Mouse (Mus musculus): Measurements from ENCODE around the gene 1700016D06Rik.

Gene 1700016D06Rik

GRCm38 (mm10) chr8:11709542-11709941 lies 8.7 kb upstream of the 1700016D06Rik start:
- TF ChIP-seq GATA4 (IDR thresholded peaks at IDR 0.05; ENCODE audit: insufficient replicate concordance, low read length): no peak

- no peak for TF ChIP-seq GATA4 (IDR thresholded peaks at IDR 0.05; ENCODE audit: insufficient replicate concordance, low read length)
Measured at GRCm38 (mm10) chr8:11708815-11709214, 8.0 kb upstream of the 1700016D06Rik start.

GRCm38 (mm10) chr8:11707701-11708100 lies 6.8 kb upstream of the 1700016D06Rik start:
- no peak for TF ChIP-seq GATA4 (IDR thresholded peaks at IDR 0.05; ENCODE audit: insufficient replicate concordance, low read length)

DNA sequence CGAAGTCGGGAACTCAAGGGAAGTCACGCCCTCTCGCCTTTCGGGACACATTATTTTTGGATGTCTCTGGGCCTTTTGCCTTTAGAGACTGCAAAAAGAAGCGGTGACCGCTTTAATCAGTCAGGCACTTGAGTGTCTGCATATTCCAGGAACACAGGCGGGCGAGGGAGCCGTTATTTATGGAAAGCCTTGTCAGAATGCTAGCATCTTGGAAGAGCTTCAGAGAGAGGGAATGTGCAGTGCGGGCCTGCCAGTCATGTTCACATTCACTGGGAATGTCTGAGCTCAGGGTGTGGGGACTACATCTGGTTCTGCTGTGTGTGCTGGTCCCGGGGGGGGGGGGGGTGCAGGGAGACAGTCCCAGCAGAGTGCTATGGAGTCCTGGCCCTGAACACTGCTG lies 5.0 kb upstream of the 1700016D06Rik start:
- TF ChIP-seq GATA4 (IDR thresholded peaks at IDR 0.05; ENCODE audit: insufficient replicate concordance, low read length): no peak

GRCm38 (mm10) chr8:11704716-11705420 lies 4.0 kb upstream of the 1700016D06Rik start:
- no peak for TF ChIP-seq GATA4 (IDR thresholded peaks at IDR 0.05; ENCODE audit: insufficient replicate concordance, low read length)

DNA sequence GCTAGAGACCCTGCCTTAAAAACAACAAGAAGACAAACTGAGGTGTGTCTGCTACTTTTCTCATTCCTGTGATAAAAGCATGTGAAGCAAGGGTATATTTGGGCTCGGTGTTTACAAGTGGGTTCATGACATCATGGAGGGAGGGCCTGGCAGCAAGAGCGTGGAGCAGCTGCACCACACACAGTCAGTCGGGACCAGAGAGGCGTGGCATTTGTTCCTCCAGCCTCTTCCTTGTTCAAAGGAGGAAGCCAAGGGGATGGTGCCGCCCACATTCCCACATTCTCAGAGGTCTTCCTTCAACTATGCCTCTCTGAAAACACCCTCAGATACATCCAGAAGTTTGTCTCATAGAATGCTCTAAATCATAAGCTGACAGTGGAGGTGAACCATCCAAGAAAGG lies 2.9 kb upstream of the 1700016D06Rik start:
- no peak for TF ChIP-seq GATA4 (IDR thresholded peaks at IDR 0.05; ENCODE audit: insufficient replicate concordance, low read length)

DNA sequence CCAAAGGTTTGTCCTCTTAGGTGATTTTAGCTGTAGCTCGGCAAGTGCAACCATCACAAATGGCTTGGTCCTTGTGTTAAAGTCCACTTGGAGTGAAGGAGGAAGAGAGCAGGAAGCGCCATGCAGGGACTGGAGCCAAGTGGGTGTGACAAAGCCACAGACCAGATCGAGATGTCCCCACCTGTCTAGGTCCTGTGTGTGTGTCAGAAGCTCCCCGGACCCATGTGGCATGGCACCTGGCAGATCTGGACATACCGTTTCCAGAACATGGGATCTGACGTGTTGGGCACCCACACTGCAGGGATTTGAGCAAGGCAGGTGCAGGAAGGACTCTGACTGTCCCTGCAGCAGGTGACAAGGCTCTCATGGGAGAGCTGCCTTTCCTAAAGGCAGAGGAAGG lies 565 bp upstream of the 1700016D06Rik start:
- no peak for TF ChIP-seq GATA4 (IDR thresholded peaks at IDR 0.05; ENCODE audit: insufficient replicate concordance, low read length)

DNA sequence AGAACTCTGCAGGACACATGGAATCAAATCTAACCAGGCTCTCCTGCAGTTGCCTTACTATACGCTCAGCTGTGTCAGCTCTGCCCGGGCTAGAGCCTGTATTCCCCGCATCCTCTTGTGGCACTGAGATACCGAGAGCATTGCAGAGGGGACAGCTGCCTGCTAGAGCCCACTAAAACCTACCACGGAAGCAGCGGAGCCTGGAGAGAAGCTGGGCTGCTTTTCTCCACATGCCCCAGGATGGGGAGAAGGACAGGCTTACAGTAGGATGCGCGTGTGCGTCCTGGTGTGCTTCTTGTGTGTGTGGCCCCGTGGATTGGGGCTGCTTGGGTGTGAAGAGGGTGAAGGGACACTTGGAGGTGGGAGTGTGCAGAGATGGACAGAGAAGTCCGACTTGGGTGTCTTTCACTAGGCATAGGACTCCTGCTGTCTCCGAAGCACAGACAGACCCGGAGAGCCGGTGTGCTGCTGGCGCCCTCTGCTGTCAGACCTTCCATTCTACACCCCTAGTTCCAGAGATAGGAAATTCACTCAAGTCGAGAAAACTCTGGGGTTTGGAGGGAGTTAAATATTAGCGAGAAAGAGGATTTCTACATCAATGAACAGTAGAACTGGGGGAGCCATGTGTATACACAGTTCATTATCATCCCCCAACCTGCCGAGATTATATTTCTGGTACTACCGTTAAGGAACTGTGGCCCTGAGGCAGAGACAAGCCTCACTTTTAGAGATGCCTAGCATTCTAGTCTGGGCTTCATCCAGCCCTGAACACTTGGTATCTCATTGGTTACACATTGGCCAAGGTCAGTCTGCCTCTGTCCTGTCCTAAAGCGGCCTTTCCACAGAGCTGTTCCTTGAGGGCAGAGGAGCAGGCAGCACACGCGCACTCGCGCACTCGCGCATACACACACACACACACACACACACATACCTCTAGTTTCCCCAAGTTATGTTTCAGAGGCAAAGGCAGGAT lies 517 bp downstream of the 1700016D06Rik start:
- TF ChIP-seq GATA4 (IDR thresholded peaks at IDR 0.05; ENCODE audit: insufficient replicate concordance, low read length): no peak

GRCm38 (mm10) chr8:11699442-11700001 lies 1.3 kb downstream of the 1700016D06Rik start:
- no peak for TF ChIP-seq GATA4 (IDR thresholded peaks at IDR 0.05; ENCODE audit: insufficient replicate concordance, low read length)

DNA sequence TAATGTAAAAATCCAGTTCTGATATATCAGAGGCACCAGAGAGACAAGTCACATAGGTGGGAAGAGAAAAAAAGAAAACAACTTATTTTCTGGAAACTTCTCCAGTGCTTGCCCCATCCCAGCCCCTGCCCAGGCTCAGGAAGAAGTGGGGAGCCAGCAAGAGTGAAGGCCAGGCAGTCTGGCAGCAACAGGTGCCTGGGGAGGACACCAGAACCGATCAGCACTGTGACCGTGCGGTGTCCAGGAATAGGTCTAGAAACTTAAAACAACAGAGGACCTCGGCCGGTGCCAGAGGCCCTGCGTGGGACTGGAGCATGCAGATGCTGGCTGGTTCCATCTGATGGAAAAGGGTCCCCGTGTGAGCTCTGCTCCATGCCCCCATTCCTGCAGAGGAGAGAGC lies 3.4 kb downstream of the 1700016D06Rik start:
- no peak for TF ChIP-seq GATA4 (IDR thresholded peaks at IDR 0.05; ENCODE audit: insufficient replicate concordance, low read length)

DNA sequence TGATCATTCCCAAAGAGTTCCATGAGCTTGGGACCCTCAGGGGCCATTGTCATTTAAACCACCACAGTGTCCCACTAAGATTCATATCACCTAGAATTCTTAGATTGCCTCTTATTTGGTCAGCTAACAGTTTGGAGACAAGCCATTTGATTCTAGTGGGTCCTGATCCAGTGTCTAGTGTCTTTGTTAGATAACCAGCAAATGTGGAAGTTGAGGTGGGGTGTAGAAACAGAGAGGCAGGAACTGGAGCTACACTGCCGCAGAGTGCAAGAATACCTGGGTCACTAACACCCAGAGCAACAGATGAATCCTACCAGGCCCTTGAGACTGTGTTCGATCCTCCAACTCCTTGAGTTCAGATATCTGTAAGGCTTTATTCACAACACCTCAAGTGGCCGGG lies 4.7 kb downstream of the 1700016D06Rik start:
- no peak for TF ChIP-seq GATA4 (IDR thresholded peaks at IDR 0.05; ENCODE audit: insufficient replicate concordance, low read length)

- no peak for TF ChIP-seq GATA4 (IDR thresholded peaks at IDR 0.05; ENCODE audit: insufficient replicate concordance, low read length)
Measured at GRCm38 (mm10) chr8:11693972-11694371, 6.9 kb downstream of the 1700016D06Rik start.

DNA sequence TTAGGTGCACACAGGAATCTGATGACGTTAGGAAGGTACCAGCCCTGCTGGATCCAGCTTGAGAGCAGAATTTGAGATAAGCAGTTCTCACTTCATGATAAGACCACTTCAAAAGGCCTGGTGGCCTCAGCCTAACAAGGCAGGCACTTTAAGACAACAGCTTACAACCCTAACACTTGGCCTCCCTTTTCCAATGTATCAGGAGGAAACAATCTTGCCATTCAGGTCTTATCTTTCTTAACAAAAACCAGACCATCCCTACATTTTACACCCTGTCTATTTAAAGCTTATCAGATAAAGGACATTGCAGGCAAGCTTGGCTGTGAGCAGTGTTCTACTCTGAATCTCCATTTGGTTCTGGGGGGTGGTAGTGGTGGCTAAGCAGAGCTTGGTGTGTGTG lies 8.4 kb downstream of the 1700016D06Rik start:
- TF ChIP-seq GATA4 (IDR thresholded peaks at IDR 0.05; ENCODE audit: insufficient replicate concordance, low read length): no peak

DNA sequence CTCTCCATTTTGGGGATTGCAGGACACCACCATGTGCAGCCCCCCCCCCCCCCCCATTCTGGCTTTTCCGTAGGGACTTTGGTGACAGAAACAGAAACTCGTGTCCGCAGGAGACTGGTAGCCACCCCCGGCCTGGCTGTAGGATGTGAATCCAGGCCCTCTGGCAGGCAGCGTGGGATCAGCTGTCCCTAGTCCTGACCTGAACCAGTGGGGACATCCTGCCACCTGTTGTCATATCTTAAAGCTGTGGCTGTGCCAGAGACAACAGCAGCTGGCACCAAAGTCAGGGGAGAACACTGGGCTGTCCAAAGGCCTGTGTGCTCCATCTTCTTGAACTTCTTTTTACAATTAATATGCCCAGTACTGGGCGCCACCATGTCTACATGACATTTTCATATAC lies 9.1 kb downstream of the 1700016D06Rik start:
- TF ChIP-seq GATA4 (IDR thresholded peaks at IDR 0.05; ENCODE audit: insufficient replicate concordance, low read length): no peak

DNA sequence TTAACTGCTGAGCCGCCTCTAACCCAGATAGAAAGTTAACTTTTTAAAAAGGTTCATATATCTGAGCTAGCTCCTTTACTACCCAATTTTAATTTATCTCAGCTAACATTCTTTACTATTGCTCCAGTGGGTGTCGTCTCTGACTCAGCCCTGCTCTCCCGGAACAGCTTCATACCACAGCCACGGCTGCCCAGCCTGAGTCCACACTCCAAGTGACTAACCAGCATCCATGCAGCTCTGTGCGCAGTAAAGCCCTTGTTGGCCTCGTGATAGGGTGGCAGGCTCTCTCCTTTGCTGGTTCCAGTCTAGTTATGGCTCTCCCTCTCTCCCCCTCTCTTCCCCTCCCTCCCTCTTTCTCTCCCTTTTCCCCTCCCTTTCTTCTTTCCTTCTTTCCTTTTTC lies 9.6 kb downstream of the 1700016D06Rik start:
- no peak for TF ChIP-seq GATA4 (IDR thresholded peaks at IDR 0.05; ENCODE audit: insufficient replicate concordance, low read length)

DNA sequence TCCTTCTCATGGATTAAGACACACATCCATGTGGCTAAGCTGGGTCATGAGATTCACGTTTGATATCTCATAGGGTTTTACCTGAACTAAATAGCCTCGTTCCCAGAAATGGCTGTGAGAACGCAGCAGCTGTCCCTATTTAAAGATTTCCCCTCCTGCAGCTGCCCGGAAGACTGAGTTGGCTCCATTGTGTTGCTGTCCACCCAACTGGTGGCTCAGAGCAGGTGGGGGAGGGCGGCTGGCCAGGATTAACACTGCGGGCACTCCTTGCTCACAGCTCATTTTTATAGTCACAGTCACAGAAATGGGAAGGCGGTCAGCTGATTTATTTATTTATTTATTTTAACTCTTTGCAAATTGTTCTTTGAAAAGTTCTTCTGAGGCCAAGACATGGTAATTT lies 10.9 kb downstream of the 1700016D06Rik start:
- TF ChIP-seq GATA4 (IDR thresholded peaks at IDR 0.05; ENCODE audit: insufficient replicate concordance, low read length): no peak

Data from liver, adult (tissue).